Mouse (Mus musculus) intestine, embryonic 14.5 days (tissue): ENCODE measurements around the gene Mgat1. TPM values are rescaled to one million over a fixed set of nuclear protein-coding genes. Genes with fewer than 3 reads are reported as not detected.
"Not testable (repeated sequence)": the region's sequence is repeated elsewhere in the genome, so short reads cannot be mapped to it uniquely, and the experiment has no call there.

Experiments
- ATAC-seq: fragments of 200-750 bp; cut with Nextera tagmentation; replicated peaks from 2 replicates; pipeline ENCODE4 v1.8.0; 2017; ENCODE audit warnings: low read depth, moderate number of reproducible peaks, moderate TSS enrichment, moderate library complexity; ENCODE audit not compliant: low FRiP score, low TSS enrichment
- DNase-seq: peaks from one replicate; pipeline ENCODE4 v3.0.0-alpha.2; 2018; ENCODE audit warnings: low spot score
- H3K27ac ChIP-seq: fragments of 300-500 bp; sonication (generic); 2 replicates; pipeline ENCODE4 v1.5.1; 2014; ENCODE audit warnings: low read depth, mild to moderate bottlenecking, control low read depth
- H3K27me3 ChIP-seq: fragments of 300-500 bp; sonication (generic); replicated peaks from 2 replicates; pipeline ENCODE4 v1.6.1; 2014; ENCODE audit warnings: low read length, control low read depth; ENCODE audit not compliant: control insufficient read depth, insufficient read depth
- H3K36me3 ChIP-seq: fragments of 300-500 bp; sonication (generic); 2 replicates; pipeline ENCODE4 v1.6.1; 2014; ENCODE audit warnings: low read length, control low read depth; ENCODE audit not compliant: control insufficient read depth, insufficient read depth
- H3K4me1 ChIP-seq: fragments of 300-500 bp; sonication (generic); replicated peaks from 2 replicates; pipeline ENCODE4 v1.6.1; 2014; ENCODE audit warnings: low read length, control low read depth, mixed read lengths; ENCODE audit not compliant: control insufficient read depth, insufficient read depth
- H3K4me2 ChIP-seq: fragments of 300-500 bp; sonication (generic); 2 replicates; pipeline ENCODE4 v1.6.1; 2014; ENCODE audit warnings: low read length
- H3K4me3 ChIP-seq: fragments of 300-500 bp; sonication (generic); 2 replicates; pipeline ENCODE4 v1.5.1; 2014; ENCODE audit warnings: low read depth, low read length, control low read depth, mixed read lengths
- H3K9ac ChIP-seq: fragments of 300-500 bp; sonication (generic); 2 replicates; pipeline ENCODE4 v1.6.1; 2014; ENCODE audit warnings: mild to moderate bottlenecking, low read length
- H3K9me3 ChIP-seq: fragments of 300-500 bp; sonication (generic); 2 replicates; pipeline ENCODE4 v1.6.1; 2016; ENCODE audit warnings: low read length, control low read depth; ENCODE audit not compliant: control insufficient read depth
- WGBS: fragments of 180-500 bp; shearing (Covaris S2); extraction: QIAGEN DNeasy Blood & Tissue Kit; methylation state at CpG from one replicate; pipeline ENCODE4 v1.1.7; 2014; 5-methylcytosine and 5-hydroxymethylcytosine counted together
- polyA plus RNA-seq: library from polyadenylated mRNA; unstranded; fragments of >200 nt; fragmentation: Nextera tagmentation; extraction: Ambion mirVana; gene quantifications from 2 replicates; pipeline ENCODE4 v1.2.1, GENCODE M21; 2014

Mgat1 gene
- polyA plus RNA-seq, 1 experiment from 2014 or later: 52.9 TPM

DNA sequence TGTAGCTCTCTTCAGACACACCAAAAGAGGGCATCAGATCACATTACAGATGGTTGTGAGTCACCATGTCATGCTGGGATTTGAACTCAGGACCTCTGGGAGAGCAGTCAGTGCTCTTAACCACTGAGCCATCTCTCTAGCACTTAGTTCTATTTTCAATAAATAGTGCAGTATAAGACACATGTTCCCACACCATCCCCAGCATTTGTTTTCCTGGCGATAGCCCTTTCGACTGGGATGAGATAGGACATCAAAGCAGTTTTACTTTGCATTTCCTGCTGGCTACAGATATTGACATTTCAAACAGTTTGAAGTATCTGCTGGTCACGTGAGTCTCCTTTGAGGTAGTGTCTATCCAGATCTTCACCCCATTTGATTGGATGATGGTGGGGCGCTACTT, 26.4 kb downstream of the Mgat1 start:
- H3K4me3 ChIP-seq: no peak overlapping the region
- H3K4me1 ChIP-seq: peaks cover 5% of the 10 kb centered on the region; the same call in 1 of the 2 replicates
- no peaks in the 10 kb centered on the region for H3K27me3 ChIP-seq
- H3K9me3 ChIP-seq: no peaks in the 10 kb centered on the region
- WGBS: 87% methylated on average over 4 of the region's 4 CpGs
- no peaks in the 10 kb centered on the region for H3K36me3 ChIP-seq
- H3K9ac ChIP-seq: no peak overlapping the region
- no peak overlapping the region for H3K27ac ChIP-seq
- ATAC-seq (no peak), DNase-seq (no peak)
- no peak overlapping the region for H3K4me2 ChIP-seq

DNA sequence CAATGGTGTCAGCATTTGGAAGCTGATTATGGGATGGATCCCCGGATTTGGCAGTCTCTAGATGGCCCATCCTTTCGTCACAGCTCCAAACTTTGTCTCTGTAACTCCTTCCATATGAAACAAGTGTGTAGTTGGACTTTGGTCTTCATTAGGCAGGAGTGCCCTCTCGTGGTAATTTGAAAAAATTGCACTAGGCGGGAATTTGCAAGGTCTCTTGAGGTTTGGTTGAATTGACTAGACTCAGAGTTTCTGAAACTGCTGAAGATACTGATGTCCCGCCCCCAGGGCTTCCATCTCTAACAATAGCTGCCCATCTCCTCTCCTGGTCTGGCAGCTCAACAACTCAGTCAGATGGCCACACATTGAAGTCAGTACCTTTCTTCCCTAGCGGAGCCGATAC, 27.3 kb downstream of the Mgat1 start:
- H3K9me3 ChIP-seq: no peaks in the 10 kb centered on the region
- peaks cover 5% of the 10 kb centered on the region; the same call in 1 of the 2 replicates for H3K4me1 ChIP-seq
- no peak overlapping the region for H3K9ac ChIP-seq
- no peak overlapping the region for H3K4me2 ChIP-seq
- H3K4me3 ChIP-seq: no peak overlapping the region
- no peaks in the 10 kb centered on the region for H3K36me3 ChIP-seq
- no peaks in the 10 kb centered on the region for H3K27me3 ChIP-seq
- ATAC-seq (0 out of 2 replicates have a peak, but pooled peaks have one; percentile 3), DNase-seq (peak; percentile 61)
- 28% methylated on average over 7 of the region's 7 CpGs for WGBS
- no peak overlapping the region for H3K27ac ChIP-seq

DNA sequence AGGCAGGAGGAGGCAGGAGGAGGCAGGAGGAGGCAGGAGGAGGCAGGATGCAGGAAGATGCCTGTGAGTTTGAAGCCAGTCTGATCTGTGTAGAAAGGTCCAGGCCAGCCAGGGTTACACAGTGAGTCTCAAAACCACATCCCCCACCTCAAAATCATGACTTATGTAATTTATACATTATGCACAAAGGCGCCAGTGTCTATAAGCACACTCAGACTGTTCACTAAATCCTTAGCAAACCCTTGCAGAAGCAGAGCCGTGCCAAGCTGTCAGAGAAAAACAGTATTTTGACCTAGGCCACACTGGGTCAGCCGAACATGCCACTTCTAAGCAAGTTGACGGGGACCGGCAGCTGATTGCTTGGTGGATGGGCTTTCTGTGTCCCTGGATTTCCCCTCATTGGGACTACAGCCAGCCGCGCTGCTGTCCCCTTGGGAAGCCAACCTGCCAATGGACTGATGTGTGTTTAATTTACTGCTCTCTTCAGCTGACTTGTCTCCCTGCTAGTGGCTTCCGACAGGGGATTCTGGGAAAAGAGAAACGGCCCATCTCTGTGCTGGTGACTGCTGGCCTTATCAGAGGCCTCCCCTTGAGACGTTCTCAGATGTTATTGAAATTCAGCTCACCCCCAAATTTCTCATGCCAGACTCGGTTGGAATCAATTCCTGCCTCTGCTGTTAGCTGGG, 30.0 kb downstream of the Mgat1 start:
- Histone ChIP-seq H3K27me3 (no peaks in the 10 kb centered on the region), H3K9me3 (no peaks in the 10 kb centered on the region), H3K27ac (no peak overlapping the region), H3K4me1 (no peaks in the 10 kb centered on the region), H3K36me3 (no peaks in the 10 kb centered on the region), H3K4me3 (no peak overlapping the region), H3K9ac (no peak overlapping the region), H3K4me2 (no peak overlapping the region)
- ATAC-seq (no peak), DNase-seq (no peak)
- 63% methylated on average over 11 of the region's 11 CpGs for WGBS

DNA sequence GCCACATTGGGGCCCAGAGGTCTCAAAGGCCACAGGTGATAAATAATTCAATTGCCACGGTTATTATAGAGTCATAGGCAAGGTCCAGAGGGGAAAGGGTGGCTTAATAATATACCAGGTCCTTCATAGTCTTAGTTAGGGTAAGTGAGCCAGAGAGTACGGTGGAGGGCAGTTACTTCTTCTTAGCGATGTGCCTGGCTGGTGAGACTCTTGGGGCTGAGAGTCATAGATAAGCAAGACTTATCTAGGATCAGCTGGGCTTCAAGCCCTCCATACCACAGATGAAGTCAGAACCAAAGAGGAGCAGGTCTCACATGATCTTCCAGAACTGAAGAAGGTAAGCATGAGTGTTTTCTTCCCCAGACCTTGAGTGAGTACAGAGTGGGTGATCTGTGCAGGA, 34.2 kb downstream of the Mgat1 start, which contains the start of gene Olfr1393:
Olfr1393 (plus strand) TSS at position 83 of the 400 bp plus-strand sequence.
- H3K4me2 ChIP-seq: no peak within 1 kb of the TSS
- no peak for ATAC-seq
- DNase-seq: no peak
- H3K9ac ChIP-seq: no peak within 1 kb of the TSS
- WGBS: 82% methylated on average over 3 of the region's 3 CpGs
- H3K36me3 ChIP-seq: no peaks in the 10 kb centered on the region
- H3K27me3 ChIP-seq: no peaks in the 10 kb centered on the region
- H3K9me3 ChIP-seq: no peaks in the 10 kb centered on the region
- H3K27ac ChIP-seq: no peak within 1 kb of the TSS
- no peak within 1 kb of the TSS for H3K4me3 ChIP-seq
- no peaks in the 10 kb centered on the region for H3K4me1 ChIP-seq

DNA sequence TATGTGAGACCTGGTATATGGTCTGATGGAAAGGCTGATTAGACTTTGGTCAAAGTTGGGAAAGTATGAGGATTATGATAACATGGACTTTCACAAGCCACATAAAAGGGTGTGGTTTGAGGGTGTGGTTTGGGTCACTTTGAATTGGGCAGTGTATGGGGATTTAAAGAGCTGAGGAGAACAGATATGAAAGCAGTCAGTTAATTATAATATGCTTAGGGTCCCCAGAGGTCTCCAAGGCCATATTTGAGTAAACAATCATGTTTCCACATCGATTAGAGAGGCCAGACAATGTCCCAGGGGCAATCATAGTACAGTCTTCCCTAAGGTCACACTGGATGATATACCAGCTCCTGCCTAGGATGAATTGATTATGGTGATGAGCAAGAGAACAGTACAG, 41.0 kb downstream of the Mgat1 start, which contains the start of gene Olfr1392:
Olfr1392 (plus strand) TSS at position 301 of the 400 bp plus-strand sequence.
- not testable (repeated sequence) for ATAC-seq

DNA sequence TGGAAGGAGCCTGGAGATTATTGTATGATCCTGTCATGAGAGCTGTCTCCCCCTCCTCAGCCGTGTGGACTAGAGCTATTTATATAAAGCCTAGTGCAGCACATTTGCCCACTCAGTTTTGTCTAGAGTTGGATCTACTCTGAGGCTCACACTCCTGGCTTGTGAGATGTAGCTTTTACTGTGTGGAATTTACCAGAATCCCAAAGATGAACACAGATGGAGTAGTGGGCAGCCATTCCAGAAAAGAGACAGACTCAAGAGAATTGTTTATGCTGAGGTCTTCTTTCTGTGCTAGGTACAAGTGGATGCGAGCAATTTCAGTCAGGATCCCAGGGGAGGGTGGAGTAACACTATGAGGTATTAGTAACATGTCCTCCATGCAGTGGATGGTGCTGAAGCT, 43.3 kb downstream of the Mgat1 start:
- H3K4me3 ChIP-seq: no peak overlapping the region
- H3K4me1 ChIP-seq: no peaks in the 10 kb centered on the region
- H3K27ac ChIP-seq: no peak overlapping the region
- H3K9me3 ChIP-seq: no peaks in the 10 kb centered on the region
- ATAC-seq: no peak
- 65% methylated on average over 2 of the region's 2 CpGs for WGBS
- no peak overlapping the region for H3K9ac ChIP-seq
- no peaks in the 10 kb centered on the region for H3K36me3 ChIP-seq
- no peak for DNase-seq
- no peak overlapping the region for H3K4me2 ChIP-seq
- H3K27me3 ChIP-seq: no peaks in the 10 kb centered on the region

More for the DNA sequence above, 41.0 kb downstream of the Mgat1 start, which contains the start of gene Olfr1392:
- not testable (repeated sequence) for DNase-seq, H3K27me3 ChIP-seq, H3K4me2 ChIP-seq, H3K27ac ChIP-seq, H3K9ac ChIP-seq, H3K4me3 ChIP-seq, H3K9me3 ChIP-seq, H3K4me1 ChIP-seq, H3K36me3 ChIP-seq
- 32% methylated on average over 1 of the region's 1 CpGs for WGBS

DNA sequence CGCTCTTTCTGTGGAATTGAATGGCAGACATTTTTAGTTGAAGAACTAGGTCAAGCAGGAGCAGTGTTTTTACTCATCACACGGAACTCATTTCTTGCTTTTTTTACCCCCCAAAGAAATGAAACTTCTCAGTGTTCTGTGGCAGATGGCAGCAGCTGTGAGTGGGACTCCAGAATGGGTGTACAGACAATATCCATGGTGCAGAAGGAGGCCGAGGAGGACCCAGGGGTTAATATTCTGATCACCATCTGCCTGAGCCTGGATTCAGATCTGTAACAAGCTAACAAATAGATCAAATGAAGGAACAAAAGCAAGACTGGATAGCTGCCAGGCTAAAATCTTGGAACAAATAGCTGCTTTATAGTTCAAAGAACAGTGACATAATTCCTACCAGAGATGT, 48.8 kb downstream of the Mgat1 start:
- ATAC-seq: no peak
- Histone ChIP-seq H3K27me3 (no peaks in the 10 kb centered on the region), H3K27ac (no peak overlapping the region), H3K9me3 (no peaks in the 10 kb centered on the region), H3K9ac (no peak overlapping the region), H3K4me1 (no peaks in the 10 kb centered on the region), H3K4me3 (no peak overlapping the region), H3K4me2 (no peak overlapping the region), H3K36me3 (no peaks in the 10 kb centered on the region)
- 69% methylated on average over 3 of the region's 3 CpGs for WGBS
- DNase-seq: no peak

DNA sequence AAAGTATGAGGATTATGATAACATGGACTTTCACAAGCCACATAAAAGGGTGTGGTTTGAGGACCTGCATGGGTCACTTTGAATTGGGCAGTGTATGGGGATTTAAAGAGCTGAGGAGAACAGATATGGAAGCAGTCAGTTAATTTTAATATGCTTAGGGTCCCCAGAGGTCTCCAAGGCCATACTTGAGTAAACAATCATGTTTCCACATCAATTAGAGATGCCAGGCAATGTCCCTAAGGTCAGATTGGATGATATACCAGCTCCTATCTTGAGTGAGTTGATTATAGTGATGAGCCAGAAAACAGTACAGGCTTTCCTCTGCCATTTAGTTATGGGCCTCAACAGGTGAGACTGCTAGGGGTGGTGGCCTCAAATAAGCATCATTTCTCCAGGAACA, 60.5 kb downstream of the Mgat1 start, which contains the start of gene Olfr10:
Olfr10 (plus strand) TSS at position 301 of the 400 bp plus-strand sequence.
- Histone ChIP-seq H3K4me1 (no peaks in the 10 kb centered on the region), H3K9me3 (no peaks in the 10 kb centered on the region), H3K27ac (no peak within 1 kb of the TSS), H3K4me2 (no peak within 1 kb of the TSS), H3K4me3 (no peak within 1 kb of the TSS), H3K9ac (no peak within 1 kb of the TSS), H3K36me3 (no peaks in the 10 kb centered on the region), H3K27me3 (no peaks in the 10 kb centered on the region)
- no peak for ATAC-seq
- DNase-seq: no peak

DNA sequence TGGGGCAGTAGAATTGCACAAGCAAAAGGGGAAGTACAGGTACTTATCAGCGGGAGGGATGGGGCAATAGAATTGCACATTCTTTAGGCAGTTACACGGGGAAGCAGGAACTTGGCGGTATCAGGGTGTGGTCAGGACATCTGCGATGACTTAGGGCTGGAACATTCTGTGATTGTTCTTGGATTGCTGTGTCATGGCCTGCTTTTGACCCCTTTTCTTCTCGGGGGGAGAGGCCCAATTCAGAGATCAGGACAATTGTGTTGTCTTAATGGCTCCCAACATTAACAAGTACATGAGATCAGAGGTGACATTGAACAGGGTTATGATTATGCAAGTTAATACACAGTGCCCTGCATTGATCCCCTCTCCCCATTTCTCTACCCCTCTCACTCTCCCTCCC, 64.6 kb downstream of the Mgat1 start:
- not testable (repeated sequence) for H3K9me3 ChIP-seq, H3K36me3 ChIP-seq, H3K27ac ChIP-seq, ATAC-seq, H3K27me3 ChIP-seq, H3K4me3 ChIP-seq, DNase-seq, H3K9ac ChIP-seq, H3K4me1 ChIP-seq, H3K4me2 ChIP-seq
- WGBS: 81% methylated on average over 5 of the region's 5 CpGs
